Mouse (Mus musculus) heart, postnatal 14 days (tissue): ENCODE data around the gene Zbtb11. TPM values are rescaled to one million over a fixed set of nuclear protein-coding genes. Genes with fewer than 3 reads are reported as not detected.

Source experiments
- DNase-seq, 2 experiments: peaks; one replicate each; pipeline ENCODE4 v3.0.0; 2021 to 2022
- intact Hi-C: fragments of 180-260 bp; cut with DNase I; formaldehyde crosslinking; loops from one replicate; pipeline ENCODE4 v1.15.1; 2025
- total RNA-seq, 2 experiments: library from RNA; stranded (reverse); gene quantifications; 2 replicates each; pipeline ENCODE4 v1.2.3; 2021

Zbtb11 gene
- total RNA-seq, 2 experiments from 2014 or later = 11.5 to 12.5 TPM

DNA sequence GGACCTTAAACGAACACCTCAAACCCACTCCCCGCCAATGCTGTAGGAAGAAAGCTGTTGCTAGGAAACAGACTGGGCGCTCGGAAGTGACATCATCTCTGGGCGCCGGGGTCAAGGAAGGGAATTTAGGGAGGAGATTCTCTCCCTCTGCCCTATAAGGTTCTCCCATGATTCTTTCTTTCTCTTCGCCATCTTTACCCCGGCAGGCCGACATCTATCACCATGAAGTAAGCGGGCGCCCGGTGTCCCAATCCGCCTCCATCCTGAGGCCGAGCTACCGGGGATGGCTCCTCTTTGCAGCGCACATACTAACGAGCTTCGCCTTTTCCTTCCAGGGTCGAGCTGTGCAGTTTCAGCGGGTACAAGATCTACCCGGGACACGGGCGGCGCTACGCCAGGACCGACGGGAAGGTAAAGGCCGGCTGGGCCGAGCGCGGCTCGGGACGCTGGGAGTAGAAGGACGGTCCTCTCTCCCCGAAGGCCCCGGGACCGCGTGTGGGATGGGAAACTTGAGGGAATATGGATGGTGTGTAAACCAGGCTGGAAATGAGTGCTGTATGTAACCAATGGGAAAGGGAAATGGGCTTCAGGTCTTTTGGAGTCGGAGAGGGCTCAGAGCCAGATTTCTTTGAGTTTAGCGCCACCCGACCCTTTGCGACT is 7.3 kb upstream of the Zbtb11 start, which contains the start of gene Rpl24:
Gene Rpl24 (plus strand): TSS at position 64 of the 660 bp plus-strand sequence.
- DNase-seq = peak; percentile 92 to 96
- intact Hi-C loops = loop anchor here (5.0 kb wide), 1 partner anchor 166 kb away; no protein-coding TSS in a partner anchor

DNA sequence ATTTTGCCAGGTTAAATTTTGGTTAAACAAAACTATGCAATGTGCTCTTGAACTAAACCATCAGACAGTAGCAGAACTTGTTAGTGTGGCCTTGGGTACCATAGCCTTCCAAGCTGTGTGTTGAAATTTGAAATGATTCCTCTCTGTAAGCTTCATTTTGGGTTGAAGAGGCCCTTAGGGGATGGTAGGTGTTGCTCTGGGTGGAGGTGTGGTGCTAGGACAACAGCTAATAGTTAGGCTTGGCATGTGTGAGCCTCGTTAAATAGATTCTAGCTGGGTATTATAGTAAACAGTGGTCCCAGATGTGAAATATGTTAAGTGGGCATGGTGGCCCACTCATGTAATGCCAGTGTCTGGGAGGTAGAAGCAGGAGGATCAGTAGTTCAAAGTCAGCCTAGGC is 6.5 kb upstream of the Zbtb11 start:
- no peak for DNase-seq
- intact Hi-C loops = loop anchor here (5.0 kb wide), 1 partner anchor 165 kb away; no protein-coding TSS in a partner anchor

DNA sequence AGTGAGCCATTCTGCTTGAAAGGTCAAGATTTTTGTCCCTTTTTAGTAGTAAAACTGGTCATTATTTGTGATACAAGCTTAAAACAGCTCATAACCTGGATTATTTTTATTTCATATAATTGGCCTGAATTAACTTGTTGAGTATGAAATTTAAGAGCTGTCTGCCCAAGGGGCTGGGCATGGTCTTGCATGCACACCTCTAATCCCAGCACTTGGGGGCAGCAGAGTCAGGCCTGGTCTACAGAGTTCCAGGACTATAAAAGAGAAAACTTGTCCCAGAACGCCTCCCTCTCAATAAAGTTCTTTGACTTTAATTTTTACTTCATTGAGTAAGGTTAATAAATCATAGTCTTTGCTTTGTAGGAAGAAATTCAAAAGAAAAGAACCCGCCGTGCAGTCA is 4.5 kb upstream of the Zbtb11 start:
- intact Hi-C loops = loop anchor here (5.0 kb wide), 1 partner anchor 163 kb away; no protein-coding TSS in a partner anchor
- DNase-seq = peak; percentile 37 to 62

DNA sequence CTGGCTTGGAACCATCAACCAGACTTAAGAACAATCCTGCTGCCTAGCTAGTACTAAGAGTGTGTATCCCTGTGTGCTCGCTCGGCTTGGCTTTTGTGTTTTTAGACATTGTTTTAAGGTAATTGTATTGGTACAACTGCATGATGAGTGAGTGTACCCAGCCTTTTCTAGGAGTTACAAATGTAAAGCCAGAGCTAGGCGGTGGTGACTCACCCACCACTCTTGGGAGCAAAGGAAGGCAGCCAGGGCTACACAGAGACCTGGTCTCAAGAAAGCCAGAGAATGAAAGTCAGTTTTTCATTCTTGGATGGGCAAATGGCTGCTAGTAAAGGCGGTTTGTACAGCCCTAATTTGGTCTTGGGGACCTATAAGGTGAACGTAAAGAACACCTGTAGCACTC is 3.3 kb upstream of the Zbtb11 start:
- intact Hi-C loops = loop anchor here (5.0 kb wide), 1 partner anchor 92 kb away; no protein-coding TSS in a partner anchor
- no peak for DNase-seq

DNA sequence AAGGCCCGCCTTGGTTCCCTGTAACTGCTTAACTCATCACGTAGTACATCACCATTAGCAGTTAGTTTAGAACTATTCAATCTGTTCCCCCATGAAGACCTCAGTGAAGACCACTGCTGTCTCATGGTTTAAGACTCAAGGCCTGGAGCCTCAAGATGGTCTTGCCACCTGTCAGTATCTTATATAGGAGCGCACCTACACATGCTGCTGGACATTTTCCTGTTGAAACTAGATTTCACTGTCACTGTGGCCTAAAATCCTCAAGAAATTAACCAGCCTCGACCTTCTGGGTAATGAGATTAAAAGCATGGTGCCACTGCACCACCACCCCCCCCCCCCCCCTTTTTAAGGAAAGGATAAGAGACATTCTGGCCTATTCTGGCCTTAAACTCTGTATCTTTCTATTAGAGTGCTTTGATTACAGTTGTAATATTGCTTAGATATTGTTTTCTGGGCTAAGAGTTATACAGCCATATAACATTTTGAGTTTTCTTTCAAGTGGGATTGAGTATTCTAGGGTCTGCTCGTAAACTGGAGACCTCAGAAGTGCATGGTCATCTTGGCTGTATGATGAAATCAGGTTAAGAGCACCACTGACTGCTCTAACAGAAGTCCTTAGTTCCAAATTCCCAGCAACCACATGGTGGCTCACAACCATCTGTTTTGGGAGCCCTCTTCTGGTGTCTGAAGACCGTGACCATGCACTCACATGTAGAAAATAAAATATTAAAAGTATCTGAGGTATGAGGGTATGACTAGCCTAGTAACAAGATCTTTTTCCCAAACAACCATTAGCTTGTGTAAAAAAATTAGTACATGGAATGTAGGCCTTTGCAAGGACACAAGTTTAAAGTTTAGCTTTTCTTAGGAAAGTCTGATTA is 1.7 kb upstream of the Zbtb11 start:
- DNase-seq = no peak
- intact Hi-C loops = loop anchor here (5.0 kb wide), 1 partner anchor 90 kb away; no protein-coding TSS in a partner anchor

DNA sequence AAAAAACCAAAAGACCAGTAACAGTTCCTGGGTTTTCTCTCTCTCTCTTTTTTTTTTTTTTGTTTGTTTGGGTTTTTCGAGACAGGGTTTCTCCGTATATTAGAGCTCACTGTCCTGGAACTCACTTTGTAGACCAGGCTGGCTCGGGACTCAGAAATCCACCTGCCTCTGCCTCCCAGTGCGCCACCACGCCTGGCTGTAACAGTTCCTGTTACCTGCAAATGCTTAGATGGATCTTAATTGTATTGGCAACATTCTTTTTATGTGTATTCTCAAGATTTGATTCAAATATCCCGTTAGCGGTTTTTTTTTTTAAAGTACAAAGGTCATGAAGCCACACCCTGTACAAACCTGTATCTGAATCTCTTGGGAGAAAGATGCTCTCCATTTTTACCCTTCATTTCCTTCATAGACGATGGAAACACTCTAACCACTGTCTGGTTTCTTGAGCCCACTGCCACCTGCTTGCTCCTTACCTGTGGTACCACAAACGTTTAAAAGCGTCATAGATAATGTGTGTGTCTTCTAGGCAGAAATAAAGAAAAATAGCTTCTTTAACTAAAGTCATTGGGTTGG is 969 bp upstream of the Zbtb11 start:
- no peak for DNase-seq
- intact Hi-C loops = loop anchor here (5.0 kb wide), 1 partner anchor 90 kb away; no protein-coding TSS in a partner anchor

DNA sequence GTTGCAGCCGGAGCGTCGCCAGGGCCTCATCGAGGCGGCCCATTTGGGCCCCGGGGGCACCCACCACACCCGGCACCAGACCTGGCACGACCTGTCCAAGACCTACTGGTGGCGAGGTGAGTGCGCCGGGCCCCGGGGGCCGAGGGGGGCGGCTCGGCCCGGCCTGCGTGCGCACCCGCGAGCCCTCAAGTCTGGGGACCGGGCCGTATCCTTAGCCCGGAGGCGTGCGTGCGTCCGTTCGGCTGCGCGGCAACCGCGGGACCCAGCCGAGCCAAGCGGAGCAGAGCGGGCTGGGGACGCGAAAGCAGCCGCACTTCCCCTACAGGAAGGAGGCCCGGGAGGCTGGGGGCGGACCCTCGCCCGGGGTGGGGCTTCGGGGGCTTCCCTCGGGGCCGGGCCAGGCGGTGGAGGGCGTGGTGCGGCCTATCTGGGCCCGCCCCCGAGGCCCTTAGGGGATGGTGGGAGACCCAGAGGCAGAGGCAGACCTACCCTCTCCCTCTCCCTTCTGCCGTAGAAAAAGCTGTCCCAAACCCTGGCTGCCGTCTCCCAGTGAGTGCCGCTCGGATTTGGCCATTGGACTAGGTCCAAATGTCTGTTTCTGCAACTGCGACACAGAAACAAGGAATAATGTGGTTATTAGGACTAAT is 696 bp downstream of the Zbtb11 start:
- DNase-seq = peak; percentile 94 to 95
- intact Hi-C loops = loop anchor here (2.0 to 5.0 kb wide), 2 partner anchors 54 to 88 kb away; partner anchors contain the start of gene Pcnp

DNA sequence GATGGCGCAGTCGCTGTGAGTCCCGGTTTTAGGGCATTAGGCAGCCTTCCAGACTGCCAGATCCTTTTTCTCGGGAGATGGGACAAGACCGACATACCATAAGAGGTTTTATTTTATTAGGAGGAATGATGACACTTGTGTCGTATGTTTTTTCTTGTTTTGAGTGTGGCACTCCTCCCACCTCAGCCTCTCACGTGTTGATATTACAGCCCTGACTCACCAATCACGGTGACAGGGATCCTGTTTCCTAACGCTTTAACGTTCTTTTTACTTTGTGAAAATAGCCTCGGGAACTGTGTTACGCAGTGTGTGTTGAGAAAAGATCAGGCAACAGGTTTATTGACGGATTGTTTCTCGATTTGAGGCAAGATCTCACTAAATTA is 1.2 kb downstream of the Zbtb11 start:
- DNase-seq = peak in 1 of 2 experiments; percentile 33
- intact Hi-C loops = loop anchor here (2.0 to 5.0 kb wide), 2 partner anchors 54 to 87 kb away; partner anchors contain the start of gene Pcnp

DNA sequence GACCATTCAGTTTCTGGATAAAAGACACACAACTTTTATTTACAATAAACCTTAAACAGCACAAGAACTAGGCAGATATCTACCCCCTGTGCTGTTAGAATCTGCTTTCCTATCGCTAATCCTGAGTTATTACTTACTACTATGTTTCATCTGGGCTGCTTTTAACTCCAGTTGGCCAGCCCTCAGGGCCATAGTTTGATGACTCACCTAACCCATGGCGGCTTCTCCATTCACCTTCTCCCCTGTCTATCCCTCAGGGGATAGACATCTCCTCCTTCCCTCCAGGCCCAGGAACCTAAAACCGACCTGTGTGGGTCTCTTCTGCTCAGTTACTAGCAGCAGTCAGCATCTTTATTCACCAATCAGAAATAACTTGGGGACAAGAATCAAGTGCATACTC is 12.3 kb downstream of the Zbtb11 start:
- intact Hi-C loops = no loop called here
- no peak for DNase-seq

DNA sequence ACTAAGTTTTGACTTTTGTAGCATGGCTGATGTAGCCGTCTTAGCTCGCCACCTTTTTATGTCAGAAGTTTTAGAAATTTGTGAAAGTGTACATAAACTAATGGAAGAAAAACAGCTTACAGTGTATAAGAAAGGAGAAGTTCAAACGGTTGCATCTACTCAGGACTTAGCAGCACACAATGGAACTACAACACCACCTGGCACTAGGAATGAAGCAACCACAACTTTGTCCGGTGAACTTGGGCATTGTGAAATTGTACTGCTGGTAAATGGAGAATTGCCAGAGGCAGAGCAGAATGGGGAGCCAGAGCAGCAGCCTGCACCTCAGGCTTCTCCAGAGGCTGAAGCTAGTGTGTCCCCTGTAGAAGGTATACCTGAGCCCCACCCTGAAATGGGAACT is 16.6 kb downstream of the Zbtb11 start:
- intact Hi-C loops = no loop called here
- DNase-seq = no peak

DNA sequence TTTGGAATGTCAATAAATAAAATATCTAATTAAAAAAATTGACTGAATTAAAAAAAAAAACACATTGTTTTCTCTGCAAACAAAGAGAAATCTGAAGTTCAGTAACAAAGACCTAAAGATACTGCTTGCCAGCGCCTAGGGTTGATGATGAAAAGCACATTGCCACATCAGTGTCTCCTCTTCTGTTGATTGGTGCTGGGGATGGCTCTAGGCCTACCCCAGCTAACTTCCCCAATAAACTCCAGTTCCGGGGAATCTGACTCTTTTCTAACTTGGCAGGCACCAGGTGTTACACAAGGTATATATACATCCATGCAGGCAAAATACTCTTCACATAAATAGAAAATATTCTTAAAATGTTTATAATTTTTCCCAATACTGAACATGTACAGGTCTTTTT is 20.6 kb downstream of the Zbtb11 start:
- intact Hi-C loops = no loop called here
- DNase-seq = no peak

DNA sequence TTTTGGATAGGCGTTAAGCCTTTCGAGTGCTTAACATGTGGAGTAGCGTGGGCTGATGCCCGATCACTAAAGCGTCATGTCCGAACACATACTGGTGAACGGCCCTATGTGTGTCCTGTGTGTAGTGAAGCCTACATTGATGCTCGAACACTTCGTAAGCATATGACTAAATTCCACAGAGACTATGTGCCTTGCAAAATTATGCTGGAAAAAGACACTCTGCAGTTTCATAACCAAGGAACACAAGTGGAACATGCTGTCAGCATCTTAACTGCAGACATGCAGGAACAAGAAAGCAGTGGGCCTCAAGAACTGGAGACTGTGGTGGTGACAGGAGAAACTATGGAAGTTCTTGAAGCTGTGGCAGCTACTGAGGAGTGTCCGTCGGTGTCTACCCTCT is 33.1 kb downstream of the Zbtb11 start:
- no peak for DNase-seq
- intact Hi-C loops = no loop called here

DNA sequence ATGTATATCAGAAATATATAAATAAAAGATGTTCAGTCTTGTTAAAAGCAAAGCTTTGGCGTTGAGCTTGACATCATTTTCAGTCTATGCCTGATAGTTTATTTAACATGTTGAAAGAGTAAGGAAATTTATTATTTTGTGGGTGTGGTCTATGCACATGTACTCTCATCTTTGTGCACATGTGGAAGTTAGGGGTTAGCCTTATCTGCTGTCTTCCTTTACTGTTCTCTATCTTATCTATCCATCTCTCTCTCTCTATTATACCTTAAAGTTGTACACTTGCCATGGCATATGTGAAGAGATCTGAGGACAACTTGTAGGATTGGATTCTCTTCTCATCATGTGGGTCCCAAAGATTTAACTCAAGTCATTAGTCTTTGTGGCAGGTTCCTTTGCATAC is 35.2 kb downstream of the Zbtb11 start:
- intact Hi-C loops = no loop called here

DNA sequence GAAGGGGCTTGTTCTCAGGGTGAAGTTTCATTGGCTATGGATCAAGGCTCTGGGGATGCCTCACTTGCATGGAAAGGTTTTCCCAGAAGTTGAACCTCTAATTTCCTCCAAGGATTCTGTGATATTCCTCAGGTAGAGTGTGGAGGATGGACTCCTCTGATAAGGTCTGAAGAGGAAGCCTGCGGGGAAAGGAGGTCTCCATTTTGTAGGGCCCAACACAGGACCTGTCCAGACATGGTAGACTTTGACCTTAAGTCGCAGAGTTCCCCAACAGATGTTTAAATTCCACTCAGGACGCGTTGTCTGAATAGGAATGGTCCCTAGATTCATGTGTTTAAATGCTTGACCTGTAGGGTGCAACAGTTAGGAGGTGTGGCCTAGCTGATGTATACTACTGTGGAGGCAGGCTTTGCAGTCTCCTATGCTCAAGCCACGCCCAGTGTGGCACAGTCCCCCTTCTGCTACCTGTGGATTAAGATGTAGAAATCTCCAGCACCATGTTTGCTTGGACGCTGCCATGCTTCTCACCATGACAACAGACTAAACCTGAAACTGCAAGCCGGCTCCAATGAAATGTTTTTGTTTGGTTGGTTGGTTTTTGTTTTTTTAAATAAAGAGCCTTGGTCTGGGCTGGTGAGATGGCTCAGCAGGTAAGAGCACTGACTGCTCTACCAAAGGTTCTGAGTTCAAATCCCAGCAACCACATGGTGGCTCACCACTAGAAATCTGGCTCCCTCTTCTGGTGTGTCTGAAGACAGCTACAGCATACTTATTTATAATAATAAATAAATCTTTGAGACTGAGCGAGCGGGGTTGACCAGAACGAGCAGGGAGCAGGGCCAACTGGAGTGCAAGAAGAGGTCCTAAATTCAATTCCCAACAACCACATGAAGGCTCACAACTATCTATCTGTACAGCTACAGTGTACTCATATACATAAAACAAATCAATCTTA is 39.4 kb downstream of the Zbtb11 start:
- no peak for DNase-seq
- intact Hi-C loops = no loop called here

More for the DNA sequence above, 35.2 kb downstream of the Zbtb11 start:
- DNase-seq = no peak

DNA sequence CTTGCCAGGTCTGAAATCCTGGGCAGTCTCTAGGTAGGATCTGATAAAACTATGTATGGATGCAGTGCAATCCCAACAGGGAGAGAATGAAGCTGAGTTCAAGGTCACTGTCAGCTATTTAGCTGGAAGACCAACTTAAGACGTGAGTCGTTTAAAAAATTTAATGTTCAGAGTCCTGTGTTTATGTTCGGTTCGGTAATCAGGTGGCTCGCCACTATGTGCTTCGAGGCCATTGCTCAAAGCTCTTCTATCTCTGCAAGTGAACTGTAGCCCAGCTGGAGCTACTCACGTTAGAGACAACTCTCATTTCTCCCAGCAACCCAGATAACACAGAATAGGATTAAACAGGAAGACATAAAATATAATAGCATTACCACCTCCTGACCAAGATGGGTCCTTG is 40.4 kb downstream of the Zbtb11 start:
- DNase-seq = no peak
- intact Hi-C loops = no loop called here

DNA sequence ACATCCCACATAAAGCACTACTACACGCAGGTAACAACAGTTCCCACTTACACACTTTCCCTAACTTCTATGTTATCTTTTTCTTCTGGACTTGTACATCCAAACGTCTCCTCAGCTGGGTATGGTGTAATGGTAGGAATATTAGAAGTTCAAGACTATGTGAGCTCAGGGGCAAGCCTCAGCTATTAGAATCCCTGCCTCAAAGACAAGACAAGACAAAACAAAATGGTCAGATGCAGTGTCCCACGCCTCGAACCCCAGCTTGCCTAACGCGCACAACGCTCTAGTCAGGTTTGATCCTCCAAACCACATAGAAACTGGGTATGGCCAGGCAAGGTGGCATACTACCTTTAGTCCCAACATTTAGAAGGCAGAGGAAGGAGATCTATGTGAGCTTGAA is 46.0 kb downstream of the Zbtb11 start:
- no peak for DNase-seq
- intact Hi-C loops = no loop called here

DNA sequence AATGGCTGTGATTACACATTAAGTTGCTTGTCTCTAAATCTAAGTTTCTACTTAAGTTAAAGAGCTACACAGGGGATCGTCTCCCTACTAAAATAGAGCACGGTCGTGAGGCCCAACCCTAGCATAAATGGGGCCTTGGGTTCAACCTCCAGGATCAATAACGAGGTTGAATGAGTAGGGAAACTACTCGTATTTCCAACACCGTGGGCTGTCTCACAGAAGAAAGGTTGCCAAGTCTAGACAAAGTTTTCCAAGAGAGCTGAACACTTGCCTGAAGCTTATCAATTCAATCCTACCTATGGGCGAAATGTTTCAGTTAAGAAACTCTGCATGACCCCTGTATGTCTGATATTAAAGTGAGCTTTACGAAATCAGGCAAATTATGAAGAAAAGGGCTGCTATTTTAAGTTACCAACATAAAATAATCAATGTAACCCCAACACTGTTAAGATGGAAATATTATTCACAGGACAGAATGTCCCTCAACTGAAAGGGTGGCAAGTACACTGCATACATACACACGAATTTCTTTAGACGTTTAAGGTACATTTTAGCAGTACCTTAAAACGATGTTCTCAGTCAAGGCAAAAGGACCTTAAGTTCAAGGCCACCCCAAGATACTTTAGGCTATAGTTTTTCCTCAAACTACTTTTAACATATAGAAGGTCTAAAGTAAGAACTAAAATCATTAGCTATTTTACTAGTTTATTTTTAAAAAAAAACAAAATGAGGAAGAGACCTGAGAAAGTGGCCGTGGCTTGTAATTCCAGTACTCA is 54.4 kb downstream of the Zbtb11 start:
- intact Hi-C loops = loop anchor here (2.0 kb wide), 1 partner anchor 53 kb away; no protein-coding TSS in a partner anchor
- DNase-seq = no peak
